Mouse (Mus musculus): ENCODE data around the gene Erich6b. TPM values are rescaled to one million over a fixed set of nuclear protein-coding genes. Genes with fewer than 3 reads are reported as not detected.
A peak's percentile ranks its signal among the peaks of the same experiment; 100 is the strongest.

Gene Erich6b
- polyA plus RNA-seq, 1 experiment from 2014 or later: not detected

- no peaks in the 10 kb centered on the region for H3K27me3 ChIP-seq (ENCODE audit: control insufficient read depth, insufficient read depth, low read length)
- H3K4me2 ChIP-seq (ENCODE audit: low read length): no peak overlapping the region
- H3K36me3 ChIP-seq (ENCODE audit: control insufficient read depth, insufficient read depth, low read length): no peaks in the 10 kb centered on the region
- no peak overlapping the region for H3K27ac ChIP-seq (replicated peaks in 1 of 2; ENCODE audit: control insufficient read depth in 1 of 2, insufficient read depth in 1 of 2, low read depth in 2 of 2, low read length in 2 of 2)
- 71% methylated on average over 4 of the region's 4 CpGs for WGBS
- H3K4me1 ChIP-seq (ENCODE audit: control insufficient read depth in 2 of 2, insufficient read depth in 2 of 2, low read length in 2 of 2): peaks cover 0 to 8% of the 10 kb centered on the region in 2 experiments; a peak in 2 of 4 replicates
- no peak for ATAC-seq (ENCODE audit: insufficient number of reproducible peaks, insufficient read depth, low FRiP score, low read depth)
- H3K9ac ChIP-seq (ENCODE audit: low read length): no peak overlapping the region
- H3K9me3 ChIP-seq (ENCODE audit: control insufficient read depth, low read length): no peaks in the 10 kb centered on the region
- no peak overlapping the region for H3K4me3 ChIP-seq (ENCODE audit: control insufficient read depth in 1 of 2, insufficient read depth in 1 of 2, low read depth in 1 of 2, low read length in 2 of 2)
These were observed 4.4 kb upstream of the Erich6b start for GRCm38 (mm10) chr14:75637641-75638040.

- H3K36me3 ChIP-seq (ENCODE audit: control insufficient read depth, insufficient read depth, low read length): no peaks in the 10 kb centered on the region
- H3K9ac ChIP-seq (ENCODE audit: low read length): no peak overlapping the region
- no peak overlapping the region for H3K4me2 ChIP-seq (ENCODE audit: low read length)
- no peaks in the 10 kb centered on the region for H3K9me3 ChIP-seq (ENCODE audit: control insufficient read depth, low read length)
- no peaks in the 10 kb centered on the region for H3K27me3 ChIP-seq (ENCODE audit: control insufficient read depth, insufficient read depth, low read length)
- no peak for ATAC-seq (ENCODE audit: insufficient number of reproducible peaks, insufficient read depth, low FRiP score, low read depth)
- H3K4me1 ChIP-seq (ENCODE audit: control insufficient read depth in 2 of 2, insufficient read depth in 2 of 2, low read length in 2 of 2): peaks cover 0 to 4% of the 10 kb centered on the region in 2 experiments; a peak in 2 of 4 replicates
- 73% methylated on average over 2 of the region's 2 CpGs for WGBS
- no peak overlapping the region for H3K27ac ChIP-seq (replicated peaks in 1 of 2; ENCODE audit: control insufficient read depth in 1 of 2, insufficient read depth in 1 of 2, low read depth in 2 of 2, low read length in 2 of 2)
- H3K4me3 ChIP-seq (ENCODE audit: control insufficient read depth in 1 of 2, insufficient read depth in 1 of 2, low read depth in 1 of 2, low read length in 2 of 2): no peak overlapping the region
These were observed 1.2 kb upstream of the Erich6b start for GRCm38 (mm10) chr14:75640846-75641245.

GRCm38 (mm10) chr14:75641369-75641768 lies 690 bp upstream of the Erich6b start:
- Histone ChIP-seq H3K9ac (ENCODE audit: low read length) (no peak overlapping the region), H3K4me1 (ENCODE audit: control insufficient read depth in 2 of 2, insufficient read depth in 2 of 2, low read length in 2 of 2) (peaks cover 0 to under 1% of the 10 kb centered on the region in 2 experiments; a peak in 1 of 4 replicates), H3K4me2 (ENCODE audit: low read length) (no peak overlapping the region), H3K9me3 (ENCODE audit: control insufficient read depth, low read length) (no peaks in the 10 kb centered on the region), H3K27me3 (ENCODE audit: control insufficient read depth, insufficient read depth, low read length) (no peaks in the 10 kb centered on the region), H3K4me3 (ENCODE audit: control insufficient read depth in 1 of 2, insufficient read depth in 1 of 2, low read depth in 1 of 2, low read length in 2 of 2) (no peak overlapping the region), H3K36me3 (ENCODE audit: control insufficient read depth, insufficient read depth, low read length) (no peaks in the 10 kb centered on the region), H3K27ac (replicated peaks in 1 of 2; ENCODE audit: control insufficient read depth in 1 of 2, insufficient read depth in 1 of 2, low read depth in 2 of 2, low read length in 2 of 2) (no peak overlapping the region)
- WGBS: 61% methylated on average over 6 of the region's 6 CpGs
- ATAC-seq (ENCODE audit: insufficient number of reproducible peaks, insufficient read depth, low FRiP score, low read depth): no peak

- H3K9ac ChIP-seq (ENCODE audit: low read length): no peak overlapping the region
- H3K4me1 ChIP-seq (ENCODE audit: control insufficient read depth in 2 of 2, insufficient read depth in 2 of 2, low read length in 2 of 2): no peaks in the 10 kb centered on the region; a peak in 1 of 4 replicates
- no peaks in the 10 kb centered on the region for H3K9me3 ChIP-seq (ENCODE audit: control insufficient read depth, low read length)
- H3K4me2 ChIP-seq (ENCODE audit: low read length): no peak overlapping the region
- ATAC-seq (ENCODE audit: insufficient number of reproducible peaks, insufficient read depth, low FRiP score, low read depth): no peak
- H3K27me3 ChIP-seq (ENCODE audit: control insufficient read depth, insufficient read depth, low read length): no peaks in the 10 kb centered on the region
- H3K4me3 ChIP-seq (ENCODE audit: control insufficient read depth in 1 of 2, insufficient read depth in 1 of 2, low read depth in 1 of 2, low read length in 2 of 2): no peak overlapping the region
- 77% methylated on average over 7 of the region's 7 CpGs for WGBS
- no peak overlapping the region for H3K27ac ChIP-seq (replicated peaks in 1 of 2; ENCODE audit: control insufficient read depth in 1 of 2, insufficient read depth in 1 of 2, low read depth in 2 of 2, low read length in 2 of 2)
- no peaks in the 10 kb centered on the region for H3K36me3 ChIP-seq (ENCODE audit: control insufficient read depth, insufficient read depth, low read length)
These were observed 3.4 kb downstream of the Erich6b start for GRCm38 (mm10) chr14:75645461-75645860.

- no peak overlapping the region for H3K4me2 ChIP-seq (ENCODE audit: low read length)
- no peaks in the 10 kb centered on the region for H3K9me3 ChIP-seq (ENCODE audit: control insufficient read depth, low read length)
- H3K4me1 ChIP-seq (ENCODE audit: control insufficient read depth in 2 of 2, insufficient read depth in 2 of 2, low read length in 2 of 2): no peaks in the 10 kb centered on the region; a peak in 1 of 4 replicates
- no peaks in the 10 kb centered on the region for H3K36me3 ChIP-seq (ENCODE audit: control insufficient read depth, insufficient read depth, low read length)
- 64% methylated on average over 9 of the region's 9 CpGs for WGBS
- H3K4me3 ChIP-seq (ENCODE audit: control insufficient read depth in 1 of 2, insufficient read depth in 1 of 2, low read depth in 1 of 2, low read length in 2 of 2): no peak overlapping the region
- no peak overlapping the region for H3K9ac ChIP-seq (ENCODE audit: low read length)
- no peak for ATAC-seq (ENCODE audit: insufficient number of reproducible peaks, insufficient read depth, low FRiP score, low read depth)
- no peaks in the 10 kb centered on the region for H3K27me3 ChIP-seq (ENCODE audit: control insufficient read depth, insufficient read depth, low read length)
- no peak overlapping the region for H3K27ac ChIP-seq (replicated peaks in 1 of 2; ENCODE audit: control insufficient read depth in 1 of 2, insufficient read depth in 1 of 2, low read depth in 2 of 2, low read length in 2 of 2)
These were observed 4.0 kb downstream of the Erich6b start for GRCm38 (mm10) chr14:75646060-75646459.

GRCm38 (mm10) chr14:75646968-75647829 lies 5.1 kb downstream of the Erich6b start:
- Histone ChIP-seq H3K4me1 (ENCODE audit: control insufficient read depth in 2 of 2, insufficient read depth in 2 of 2, low read length in 2 of 2) (no peaks in the 10 kb centered on the region; a peak in 1 of 4 replicates), H3K36me3 (ENCODE audit: control insufficient read depth, insufficient read depth, low read length) (no peaks in the 10 kb centered on the region), H3K27ac (replicated peaks in 1 of 2; ENCODE audit: control insufficient read depth in 1 of 2, insufficient read depth in 1 of 2, low read depth in 2 of 2, low read length in 2 of 2) (no peak overlapping the region), H3K9ac (ENCODE audit: low read length) (no peak overlapping the region), H3K27me3 (ENCODE audit: control insufficient read depth, insufficient read depth, low read length) (no peaks in the 10 kb centered on the region), H3K4me3 (ENCODE audit: control insufficient read depth in 1 of 2, insufficient read depth in 1 of 2, low read depth in 1 of 2, low read length in 2 of 2) (no peak overlapping the region), H3K4me2 (ENCODE audit: low read length) (no peak overlapping the region), H3K9me3 (ENCODE audit: control insufficient read depth, low read length) (no peaks in the 10 kb centered on the region)
- ATAC-seq (ENCODE audit: insufficient number of reproducible peaks, insufficient read depth, low FRiP score, low read depth): no peak
- 62% methylated on average over 20 of the region's 20 CpGs for WGBS

- peaks cover 3 to 7% of the 10 kb centered on the region in 2 experiments; a peak in 3 of 4 replicates for H3K4me1 ChIP-seq (ENCODE audit: control insufficient read depth in 2 of 2, insufficient read depth in 2 of 2, low read length in 2 of 2)
- no peak overlapping the region for H3K9ac ChIP-seq (ENCODE audit: low read length)
- no peaks in the 10 kb centered on the region for H3K36me3 ChIP-seq (ENCODE audit: control insufficient read depth, insufficient read depth, low read length)
- H3K27ac ChIP-seq (replicated peaks in 1 of 2; ENCODE audit: control insufficient read depth in 1 of 2, insufficient read depth in 1 of 2, low read depth in 2 of 2, low read length in 2 of 2): no peak overlapping the region
- 38% methylated on average over 6 of the region's 6 CpGs for WGBS
- H3K4me3 ChIP-seq (ENCODE audit: control insufficient read depth in 1 of 2, insufficient read depth in 1 of 2, low read depth in 1 of 2, low read length in 2 of 2): no peak overlapping the region
- H3K9me3 ChIP-seq (ENCODE audit: control insufficient read depth, low read length): no peaks in the 10 kb centered on the region
- ATAC-seq (ENCODE audit: insufficient number of reproducible peaks, insufficient read depth, low FRiP score, low read depth): 0 out of 2 replicates have a peak, but pooled peaks have one; percentile 17
- H3K27me3 ChIP-seq (ENCODE audit: control insufficient read depth, insufficient read depth, low read length): no peaks in the 10 kb centered on the region
- H3K4me2 ChIP-seq (ENCODE audit: low read length): no peak overlapping the region
These were observed 18.9 kb downstream of the Erich6b start for GRCm38 (mm10) chr14:75660936-75661335.
